Mouse (Mus musculus) liver, embryonic 12.5 days (tissue): ENCODE data around the gene Olfr1410. TPM values are rescaled to one million over a fixed set of nuclear protein-coding genes. Genes with fewer than 3 reads are reported as not detected.

ENCODE experiments used
- ATAC-seq: fragments of 200-750 bp; cut with Nextera tagmentation; 2 replicates; pipeline ENCODE4 v1.8.0; 2017; ENCODE audit warnings: moderate number of reproducible peaks, mild to moderate bottlenecking, moderate library complexity
- H3K27ac ChIP-seq: fragments of 300-500 bp; sonication (generic); 2 replicates; pipeline ENCODE4 v1.5.1; 2016; ENCODE audit warnings: mild to moderate bottlenecking
- H3K27me3 ChIP-seq: fragments of 300-500 bp; sonication (generic); replicated peaks from 2 replicates; pipeline ENCODE4 v1.6.1; 2016; ENCODE audit warnings: mild to moderate bottlenecking, moderate library complexity
- H3K36me3 ChIP-seq: fragments of 300-500 bp; sonication (generic); 2 replicates; pipeline ENCODE4 v1.6.1; 2016; ENCODE audit warnings: mild to moderate bottlenecking, moderate library complexity
- H3K4me1 ChIP-seq: fragments of 300-500 bp; sonication (generic); 2 replicates; pipeline ENCODE4 v1.6.1; 2016
- H3K4me2 ChIP-seq: fragments of 300-500 bp; sonication (generic); 2 replicates; pipeline ENCODE4 v1.6.1; 2016; ENCODE audit warnings: mild to moderate bottlenecking, moderate library complexity
- H3K4me3 ChIP-seq: fragments of 300-500 bp; sonication (generic); 2 replicates; pipeline ENCODE4 v1.5.1; 2016; ENCODE audit warnings: mild to moderate bottlenecking, moderate library complexity
- H3K9ac ChIP-seq: fragments of 300-500 bp; sonication (generic); 2 replicates; pipeline ENCODE4 v1.6.1; 2016; ENCODE audit warnings: mild to moderate bottlenecking, moderate library complexity
- H3K9me3 ChIP-seq: fragments of 300-500 bp; sonication (generic); replicated peaks from 2 replicates; pipeline ENCODE4 v1.6.1; 2016; ENCODE audit warnings: mild to moderate bottlenecking, moderate library complexity
- WGBS: fragments of 180-500 bp; shearing (Covaris S2); methylation state at CpG from one replicate; pipeline ENCODE4 v1.1.7; 2016; ENCODE audit not compliant: insufficient replicate concordance; 5-methylcytosine and 5-hydroxymethylcytosine counted together
- polyA plus RNA-seq: library from polyadenylated mRNA; unstranded; fragments of >200 nt; fragmentation: Nextera tagmentation; extraction: Ambion mirVana; gene quantifications from 2 replicates; pipeline ENCODE4 v1.2.1, GENCODE M21; 2016

Gene Olfr1410
- polyA plus RNA-seq, 1 experiment from 2014 or later = not detected

- Histone ChIP-seq H3K9me3 (no peaks in the 10 kb centered on the region), H3K27ac (no peak overlapping the region), H3K4me2 (no peak overlapping the region), H3K27me3 (peaks cover 4% of the 10 kb centered on the region; the same call in 1 of the 2 replicates), H3K4me1 (no peaks in the 10 kb centered on the region), H3K9ac (no peak overlapping the region), H3K36me3 (peaks cover 17% of the 10 kb centered on the region), H3K4me3 (no peak overlapping the region)
- 69% methylated on average over 5 of the region's 5 CpGs for WGBS
- ATAC-seq = no peak
Measured at GRCm38 (mm10) chr1:92632196-92632595, 26.6 kb downstream of the Olfr1410 start.

GRCm38 (mm10) chr1:92632948-92633347, 27.4 kb downstream of the Olfr1410 start:
- no peak overlapping the region for H3K4me2 ChIP-seq
- H3K27ac ChIP-seq = no peak overlapping the region
- H3K27me3 ChIP-seq = peaks cover 4% of the 10 kb centered on the region; the same call in 1 of the 2 replicates
- H3K36me3 ChIP-seq = peaks cover 24% of the 10 kb centered on the region
- no peaks in the 10 kb centered on the region for H3K9me3 ChIP-seq
- H3K4me1 ChIP-seq = no peaks in the 10 kb centered on the region
- ATAC-seq = no peak
- 47% methylated on average over 6 of the region's 6 CpGs for WGBS
- H3K4me3 ChIP-seq = no peak overlapping the region
- no peak overlapping the region for H3K9ac ChIP-seq

- H3K9me3 ChIP-seq = no peaks in the 10 kb centered on the region
- no peak for ATAC-seq
- no peaks in the 10 kb centered on the region for H3K4me1 ChIP-seq
- no peak overlapping the region for H3K4me3 ChIP-seq
- peaks cover 4% of the 10 kb centered on the region; the same call in 1 of the 2 replicates for H3K27me3 ChIP-seq
- no peak overlapping the region for H3K4me2 ChIP-seq
- H3K27ac ChIP-seq = no peak overlapping the region
- no peak overlapping the region for H3K9ac ChIP-seq
- peaks cover 32% of the 10 kb centered on the region for H3K36me3 ChIP-seq
- WGBS = 71% methylated on average over 8 of the region's 8 CpGs
Measured at GRCm38 (mm10) chr1:92633726-92634125, 28.1 kb downstream of the Olfr1410 start.

- Histone ChIP-seq H3K4me1 (no peaks in the 10 kb centered on the region), H3K4me3 (no peak overlapping the region), H3K9ac (no peak overlapping the region), H3K27ac (no peak overlapping the region), H3K27me3 (peaks cover 4% of the 10 kb centered on the region; the same call in 1 of the 2 replicates), H3K4me2 (no peak overlapping the region), H3K9me3 (no peaks in the 10 kb centered on the region), H3K36me3 (peaks cover 40% of the 10 kb centered on the region)
- ATAC-seq = no peak
- WGBS = 74% methylated on average over 1 of the region's 1 CpGs
Measured at GRCm38 (mm10) chr1:92634569-92634968, 29.0 kb downstream of the Olfr1410 start.

GRCm38 (mm10) chr1:92634976-92635599, 29.5 kb downstream of the Olfr1410 start:
- Histone ChIP-seq H3K27ac (no peak overlapping the region), H3K9ac (no peak overlapping the region), H3K27me3 (peaks cover 4% of the 10 kb centered on the region; the same call in 1 of the 2 replicates), H3K4me1 (peaks cover 3% of the 10 kb centered on the region), H3K36me3 (peaks cover 45% of the 10 kb centered on the region), H3K9me3 (no peaks in the 10 kb centered on the region), H3K4me2 (no peak overlapping the region), H3K4me3 (no peak overlapping the region)
- no peak for ATAC-seq
- WGBS = 76% methylated on average over 4 of the region's 4 CpGs

- H3K27ac ChIP-seq = no peak overlapping the region
- no peak overlapping the region for H3K4me2 ChIP-seq
- no peaks in the 10 kb centered on the region for H3K27me3 ChIP-seq
- no peaks in the 10 kb centered on the region for H3K9me3 ChIP-seq
- ATAC-seq = no peak
- WGBS = 72% methylated on average over 8 of the region's 8 CpGs
- peaks cover 45% of the 10 kb centered on the region for H3K36me3 ChIP-seq
- H3K4me1 ChIP-seq = peaks cover 12% of the 10 kb centered on the region
- no peak overlapping the region for H3K9ac ChIP-seq
- no peak overlapping the region for H3K4me3 ChIP-seq
Measured at GRCm38 (mm10) chr1:92636015-92636414, 30.4 kb downstream of the Olfr1410 start.

- no peak overlapping the region for H3K4me3 ChIP-seq
- H3K9ac ChIP-seq = no peak overlapping the region
- no peaks in the 10 kb centered on the region for H3K27me3 ChIP-seq
- no peak overlapping the region for H3K27ac ChIP-seq
- H3K4me1 ChIP-seq = peaks cover 14% of the 10 kb centered on the region
- no peak overlapping the region for H3K4me2 ChIP-seq
- WGBS = 86% methylated on average over 11 of the region's 11 CpGs
- H3K9me3 ChIP-seq = no peaks in the 10 kb centered on the region
- ATAC-seq = no peak
- peaks cover 45% of the 10 kb centered on the region for H3K36me3 ChIP-seq
Measured at GRCm38 (mm10) chr1:92636676-92637075, 31.1 kb downstream of the Olfr1410 start.

GRCm38 (mm10) chr1:92637501-92638172, 32.1 kb downstream of the Olfr1410 start:
- WGBS = 82% methylated on average over 15 of the region's 15 CpGs
- Histone ChIP-seq H3K36me3 (peaks cover 45% of the 10 kb centered on the region), H3K9ac (no peak overlapping the region), H3K4me3 (no peak overlapping the region), H3K27ac (no peak overlapping the region), H3K4me2 (no peak overlapping the region), H3K4me1 (peaks cover 22% of the 10 kb centered on the region), H3K27me3 (no peaks in the 10 kb centered on the region), H3K9me3 (no peaks in the 10 kb centered on the region)
- ATAC-seq = no peak

- no peak overlapping the region for H3K4me3 ChIP-seq
- no peak for ATAC-seq
- H3K9ac ChIP-seq = no peak overlapping the region
- peaks cover 22% of the 10 kb centered on the region for H3K4me1 ChIP-seq
- no peaks in the 10 kb centered on the region for H3K9me3 ChIP-seq
- H3K27me3 ChIP-seq = no peaks in the 10 kb centered on the region
- no peak overlapping the region for H3K27ac ChIP-seq
- 84% methylated on average over 3 of the region's 3 CpGs for WGBS
- peaks cover 45% of the 10 kb centered on the region for H3K36me3 ChIP-seq
- no peak overlapping the region for H3K4me2 ChIP-seq
Measured at GRCm38 (mm10) chr1:92638181-92638580, 32.6 kb downstream of the Olfr1410 start.

- H3K4me1 ChIP-seq = peaks cover 28% of the 10 kb centered on the region
- H3K4me2 ChIP-seq = no peak overlapping the region
- ATAC-seq = no peak
- H3K4me3 ChIP-seq = no peak overlapping the region
- no peak overlapping the region for H3K27ac ChIP-seq
- H3K9ac ChIP-seq = no peak overlapping the region
- H3K9me3 ChIP-seq = no peaks in the 10 kb centered on the region
- WGBS = 84% methylated on average over 4 of the region's 4 CpGs
- H3K36me3 ChIP-seq = peaks cover 45% of the 10 kb centered on the region
- H3K27me3 ChIP-seq = no peaks in the 10 kb centered on the region
Measured at GRCm38 (mm10) chr1:92638736-92639135, 33.2 kb downstream of the Olfr1410 start.

- Histone ChIP-seq H3K27ac (no peak overlapping the region), H3K9me3 (no peaks in the 10 kb centered on the region), H3K4me2 (peak overlapping the region; percentile 80), H3K9ac (peak overlapping the region; percentile 83), H3K4me1 (peaks cover 30% of the 10 kb centered on the region), H3K4me3 (peak overlapping the region; percentile 84), H3K27me3 (peaks cover 5% of the 10 kb centered on the region), H3K36me3 (peaks cover 45% of the 10 kb centered on the region)
- 43% methylated on average over 6 of the region's 6 CpGs for WGBS
- ATAC-seq = no peak
Measured at GRCm38 (mm10) chr1:92640393-92640792, 34.8 kb downstream of the Olfr1410 start.

- H3K27ac ChIP-seq = peak within 1 kb of the TSS; percentile 43; the same call in 1 of the 2 replicates
- ATAC-seq = peak; percentile 91
- peaks cover 5% of the 10 kb centered on the region for H3K27me3 ChIP-seq
- WGBS = 3% methylated on average over 50 of the region's 50 CpGs
- H3K36me3 ChIP-seq = peaks cover 33% of the 10 kb centered on the region
- H3K4me3 ChIP-seq = peak within 1 kb of the TSS; percentile 84
- no peaks in the 10 kb centered on the region for H3K9me3 ChIP-seq
- H3K4me2 ChIP-seq = peak within 1 kb of the TSS; percentile 80
- peak within 1 kb of the TSS; percentile 83 for H3K9ac ChIP-seq
- H3K4me1 ChIP-seq = peaks cover 30% of the 10 kb centered on the region
Measured at GRCm38 (mm10) chr1:92641514-92642272, 36.1 kb downstream of the Olfr1410 start, which contains the start of gene Cops9. TSS of gene Cops9 (minus strand) at chr1:92641985.
